Mouse (Mus musculus): ENCODE data around the gene Slc1a1.

DNA sequence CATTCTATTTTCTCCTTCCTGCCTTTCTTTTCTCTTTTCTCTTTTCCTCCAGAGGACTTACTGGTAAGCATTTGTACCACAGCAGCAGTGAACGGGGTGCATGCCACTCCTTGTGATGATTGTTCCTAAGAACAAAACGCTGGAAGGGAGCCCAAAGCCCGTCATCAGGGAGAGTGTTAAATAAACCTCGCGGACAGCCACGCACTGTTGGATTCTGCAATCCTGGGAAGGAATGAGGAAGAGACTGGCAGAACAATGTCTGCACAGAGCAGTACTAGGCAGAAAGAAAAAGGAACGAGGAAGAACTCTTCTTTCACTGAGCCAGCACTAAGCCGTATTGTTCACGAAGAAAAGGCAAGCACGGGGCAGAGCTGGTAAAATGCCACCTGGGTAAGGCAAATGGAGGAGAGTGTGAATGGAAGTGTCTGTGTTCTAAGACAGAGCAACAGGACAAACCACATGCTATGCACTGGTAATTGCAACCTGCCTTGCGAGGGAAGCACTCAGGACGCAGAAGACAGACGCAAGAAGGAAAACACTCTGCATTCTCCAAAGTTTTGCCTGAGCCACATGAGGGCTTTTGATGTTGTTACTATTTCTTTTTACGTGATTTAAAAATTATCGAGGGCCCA is 7.0 kb upstream of the Slc1a1 start:
- no peak for TF ChIP-seq CTCF (IDR thresholded peaks at IDR 0.05; ENCODE audit: low read depth, low read length)
- no peak for TF ChIP-seq POLR2A (IDR thresholded peaks at IDR 0.05; ENCODE audit: insufficient read depth, low read length)
